In genomic region chr7:135537341-135537901, GRCm38 (mm10) we compare ENCODE assay signal across 8 mouse cellular contexts. TPM values are rescaled to one million over a fixed set of nuclear protein-coding genes. Genes with fewer than 3 reads are reported as not detected.
A peak's percentile ranks its signal among the peaks of the same experiment; 100 is the strongest.
DNase-seq lines count a peak whose midpoint lies in the region; ATAC-seq and TF ChIP-seq lines count a peak whose summit lies in the region.

TSS of gene Ptpre (plus strand) at chr7:135537481.

- peak within 1 kb of the TSS; percentile 66 for H3K4me3 ChIP-seq in heart, embryonic 12.5 days
- peak within 1 kb of the TSS; percentile 65 for H3K4me3 ChIP-seq in kidney, embryonic 16.5 days (ENCODE audit: low read length)
- peak within 1 kb of the TSS; percentile 54 for H3K4me3 ChIP-seq in liver, adult 2 months (ENCODE audit: insufficient read depth, low read depth, low read length)

- no peak for TF ChIP-seq POLR2A in liver, adult 2 months (IDR thresholded peaks at IDR 0.05; ENCODE audit: extremely low read depth, insufficient read depth, low read length)

- ATAC-seq in erythroid progenitor cell, adult 5-6 weeks (replicated peaks; ENCODE audit: low FRiP score, poor library complexity, severe bottlenecking) = peak; percentile 82
- ATAC-seq in heart, embryonic 12.5 days (ENCODE audit: insufficient number of reproducible peaks, low FRiP score) = peak; percentile 91
- peak; percentile 96 for ATAC-seq in kidney, embryonic 16.5 days (ENCODE audit: low FRiP score, low TSS enrichment)
- peak; percentile 72 for ATAC-seq in monocyte, adult 5-6 weeks (replicated peaks; ENCODE audit: insufficient number of reproducible peaks, low FRiP score, low TSS enrichment, poor library complexity, severe bottlenecking)

- no peaks in the 10 kb centered on the region for H3K36me3 ChIP-seq in heart, embryonic 12.5 days
- H3K36me3 ChIP-seq in kidney, embryonic 16.5 days (ENCODE audit: insufficient read depth, low read length) = no peaks in the 10 kb centered on the region
- no peaks in the 10 kb centered on the region for H3K36me3 ChIP-seq in liver, adult 2 months (ENCODE audit: control insufficient read depth, insufficient read depth, low read length)

- DNase-seq in CD4-positive helper T cell, adult 2 months (ENCODE audit: low read depth, low spot score) = peak; percentile 80
- DNase-seq in brain, embryonic 18.5 days (ENCODE audit: low read depth, low spot score) = peak; percentile 66
- DNase-seq in liver, adult 2 months (ENCODE audit: extremely low read depth, low read depth, low spot score) = peak; percentile 38
- DNase-seq in spleen, postnatal 36 days (ENCODE audit: low spot score in 2 of 2) = peak; percentile 62 to 65

- no peak within 1 kb of the TSS for H3K27ac ChIP-seq in heart, embryonic 12.5 days (ENCODE audit: poor library complexity, severe bottlenecking)
- no peak within 1 kb of the TSS for H3K27ac ChIP-seq in kidney, embryonic 16.5 days (ENCODE audit: low read length)
- H3K27ac ChIP-seq in liver, adult 2 months (replicated peaks; ENCODE audit: insufficient read depth, low read depth, low read length) = no peak within 1 kb of the TSS

- no peaks in the 10 kb centered on the region for H3K79me2 ChIP-seq in liver, adult 2 months (ENCODE audit: control insufficient read depth, insufficient read depth, low read length)

- TF ChIP-seq CTCF in liver, adult 2 months (IDR thresholded peaks at IDR 0.05; ENCODE audit: low read depth, low read length) = peak; percentile 87

- no peaks in the 10 kb centered on the region for H3K9me3 ChIP-seq in heart, embryonic 12.5 days (replicated peaks)
- no peaks in the 10 kb centered on the region for H3K9me3 ChIP-seq in kidney, embryonic 16.5 days (ENCODE audit: low read length)

- peaks cover 4% of the 10 kb centered on the region; the same call in 1 of the 2 replicates for H3K4me1 ChIP-seq in heart, embryonic 12.5 days (replicated peaks)
- peaks cover 7% of the 10 kb centered on the region; the same call in 1 of the 2 replicates for H3K4me1 ChIP-seq in kidney, embryonic 16.5 days (ENCODE audit: insufficient read depth, low read length)
- H3K4me1 ChIP-seq in liver, adult 2 months (ENCODE audit: control insufficient read depth, insufficient read depth, low read length) = 0 out of 2 replicates have a peak, but pooled peaks cover 4% of the 10 kb centered on the region

- H3K27me3 ChIP-seq in heart, embryonic 12.5 days (replicated peaks) = peaks cover 36% of the 10 kb centered on the region
- H3K27me3 ChIP-seq in kidney, embryonic 16.5 days (ENCODE audit: insufficient read depth, low read length) = peaks cover 13% of the 10 kb centered on the region
- H3K27me3 ChIP-seq in liver, adult 2 months (ENCODE audit: control insufficient read depth, insufficient read depth, low read length) = 0 out of 2 replicates have a peak, but pooled peaks cover 5% of the 10 kb centered on the region

- WGBS in heart, embryonic 12.5 days = 4% methylated on average over 28 of the region's 28 CpGs
- WGBS in kidney, embryonic 16.5 days = 4% methylated on average over 28 of the region's 28 CpGs
- whole genome bisulfite sequencing in liver, adult 2 months = 5% methylated on average over 28 of the region's 28 CpGs

- H3K9ac ChIP-seq in heart, embryonic 12.5 days = peak within 1 kb of the TSS; percentile 72
- H3K9ac ChIP-seq in kidney, embryonic 16.5 days (replicated peaks; ENCODE audit: low read length) = peak within 1 kb of the TSS; percentile 67
- H3K9ac ChIP-seq in liver, adult 2 months (ENCODE audit: low read depth, low read length) = peak within 1 kb of the TSS; percentile 78

- peak within 1 kb of the TSS; percentile 97 for H3K4me2 ChIP-seq in heart, embryonic 12.5 days
- peak within 1 kb of the TSS; percentile 98 for H3K4me2 ChIP-seq in kidney, embryonic 16.5 days (replicated peaks; ENCODE audit: low read depth, low read length)

RNA-seq across cellular contexts. Expression of gene Ptpre, which starts in this region (rescaled TPM):
- 10.8 and 13.0 TPM in 2 replicates for total RNA-seq in erythroid progenitor cell, adult 5-6 weeks (2015; ENCODE audit: low replicate concordance)
- total RNA-seq in erythroid progenitor cell, adult 5-6 weeks (2017; ENCODE audit: low replicate concordance) = 6.1 and 6.3 TPM in 2 replicates
- polyA plus RNA-seq in heart, embryonic 12.5 days (2016; fragmentation: Nextera tagmentation; extraction: Ambion mirVana) = 2.7 and 2.8 TPM in 2 replicates
- 1.3 and 1.7 TPM in 2 replicates for polyA plus RNA-seq in kidney, embryonic 16.5 days (2015; fragmentation: Nextera tagmentation; extraction: Ambion mirVana)
- total RNA-seq in liver, adult 2 months (2014; rRNA removed) = 1.1 and 2.1 TPM in 2 replicates
- polyA plus RNA-seq in liver, adult 2 months (2012; rRNA removed) = 0.52 and 0.75 TPM in 2 replicates
- total RNA-seq in monocyte, adult 5-6 weeks (2017) = 157 to 186 TPM (median 183 TPM) in 3 replicates

Comparison
In these comparisons a context has a peak if more than half of its experiments do, and no peak if none do; other contexts are left out.
1. RNA of gene Ptpre (total RNA-seq): 157 to 186 TPM in monocyte, adult 5-6 weeks; 6.1 to 13.0 TPM in erythroid progenitor cell, adult 5-6 weeks and 1.1 to 2.1 TPM in liver, adult 2 months; every median in the first group is over 10 times any median in the second.
2. Peak in every context shown above with its lines, with median percentiles within 50 percentile points of each other: DNase-seq, ATAC-seq, H3K4me3 ChIP-seq and H3K9ac ChIP-seq.